Mouse (Mus musculus): Measurements from ENCODE around the gene Ercc6.

- TF ChIP-seq CTCF (conservative IDR thresholded peaks at IDR 0.05; ENCODE audit: low read length) (no peak), NANOG (IDR thresholded peaks at IDR 0.05; ENCODE audit: borderline replicate concordance, low read length) (no peak), POU5F1 (IDR thresholded peaks at IDR 0.05; ENCODE audit: borderline replicate concordance, low read length) (no peak)
These were observed 17.0 kb upstream of the Ercc6 start for GRCm38 (mm10) chr14:32496115-32496850.

All from E14TG2a.4 (cell line).